Mouse (Mus musculus): ENCODE measurements around the gene Prm3.
A peak's percentile ranks its signal among the peaks of the same experiment; 100 is the strongest.

- TF ChIP-seq POLR2A (IDR thresholded peaks at IDR 0.05; ENCODE audit: insufficient read depth, low read length) (no peak), CTCF (IDR thresholded peaks at IDR 0.05; ENCODE audit: low read depth, low read length) (peak; percentile 11), EP300 (IDR thresholded peaks at IDR 0.05; ENCODE audit: insufficient read depth, low read depth, low read length) (no peak)
These were observed 3.1 kb downstream of the Prm3 start for GRCm38 (mm10) chr16:10787548-10788058.
